Mouse (Mus musculus): ENCODE results near the gene Vps37c.
A peak's percentile ranks its signal among the peaks of the same experiment; 100 is the strongest.

Gene Vps37c

DNA sequence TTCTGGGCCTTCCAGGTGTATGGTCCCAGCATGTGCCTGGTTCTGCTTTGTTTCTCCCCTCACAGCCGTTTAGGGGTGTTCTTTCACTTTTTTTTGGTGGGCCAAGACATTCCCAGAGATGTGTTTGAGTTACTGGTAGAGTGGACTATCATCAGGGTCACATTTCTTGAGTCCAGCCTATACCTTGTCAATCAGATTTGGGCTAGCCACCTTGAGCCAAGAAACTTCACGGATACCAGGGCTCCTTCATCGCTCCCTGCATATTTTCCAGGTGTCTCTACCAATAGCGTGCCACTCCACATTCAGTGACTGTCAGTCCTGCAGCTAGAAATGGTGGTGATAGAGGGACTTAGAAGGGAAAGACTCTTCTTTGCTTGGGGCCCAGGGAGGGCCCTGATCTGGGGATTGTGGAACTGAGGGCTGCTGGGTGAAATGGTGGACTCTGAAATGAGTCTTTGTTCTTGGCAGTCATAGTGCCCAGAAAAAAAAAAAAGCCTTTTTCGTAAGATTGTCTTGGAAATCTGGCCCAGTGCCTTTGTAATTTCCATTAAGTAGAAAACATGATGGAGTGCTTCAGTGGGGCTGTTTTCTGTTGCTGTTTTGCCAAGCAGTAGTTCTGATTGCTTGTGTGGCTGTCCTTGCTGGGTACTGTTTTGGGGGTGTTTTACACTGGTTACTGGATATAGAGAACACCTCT is 1.1 kb downstream of the Vps37c start:
- DNase-seq (ENCODE audit: low read depth, low spot score) = no peak

DNA sequence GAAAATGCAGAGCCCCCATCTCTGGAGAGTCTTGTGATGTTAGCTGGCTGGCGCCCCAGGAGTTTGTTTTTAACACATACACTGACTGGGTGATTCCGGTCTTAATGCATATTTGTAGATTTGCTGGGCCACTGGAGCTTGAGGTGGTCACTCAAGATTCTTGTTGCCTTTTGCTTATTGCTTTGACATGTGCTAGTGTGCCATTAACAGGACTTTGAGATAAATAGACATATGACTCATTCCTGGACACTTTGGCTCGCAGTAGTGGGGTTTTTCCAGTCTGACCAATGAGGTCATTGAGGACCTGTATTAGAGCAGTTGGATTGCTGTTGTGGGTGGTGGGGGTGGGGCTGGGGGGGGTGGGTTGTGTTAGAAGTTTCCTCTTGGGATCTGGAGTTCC is 1.8 kb downstream of the Vps37c start:
- DNase-seq (ENCODE audit: low read depth, low spot score) = no peak

DNA sequence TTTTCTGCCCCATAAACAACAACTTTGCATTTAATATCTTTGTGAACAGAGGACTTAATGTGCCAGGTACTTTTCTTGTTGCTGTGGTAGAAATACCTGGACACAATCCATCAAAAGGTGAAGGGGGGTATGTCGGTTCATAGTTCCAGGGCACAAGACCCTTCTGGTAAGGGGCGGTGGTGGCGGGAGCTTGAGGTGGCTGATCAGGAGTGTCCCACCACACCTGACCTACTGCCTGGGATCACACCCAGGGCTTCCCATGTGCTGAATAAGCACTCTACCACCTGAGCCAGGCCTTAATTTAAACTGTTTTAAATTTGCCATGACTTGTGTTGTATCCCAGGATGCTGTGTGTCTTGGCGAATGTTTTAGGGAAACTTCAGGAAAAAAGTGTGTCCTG is 2.6 kb downstream of the Vps37c start:
- no peak for DNase-seq (ENCODE audit: low read depth, low spot score)

GRCm38 (mm10) chr19:10691660-10692059 is 3.1 kb downstream of the Vps37c start:
- no peak for DNase-seq (ENCODE audit: low read depth, low spot score)

- no peak for DNase-seq (ENCODE audit: low read depth, low spot score)
Observed at GRCm38 (mm10) chr19:10692361-10692760, 3.8 kb downstream of the Vps37c start.

- DNase-seq (ENCODE audit: low read depth, low spot score) = no peak
Observed at GRCm38 (mm10) chr19:10693926-10694682, 5.6 kb downstream of the Vps37c start.

DNA sequence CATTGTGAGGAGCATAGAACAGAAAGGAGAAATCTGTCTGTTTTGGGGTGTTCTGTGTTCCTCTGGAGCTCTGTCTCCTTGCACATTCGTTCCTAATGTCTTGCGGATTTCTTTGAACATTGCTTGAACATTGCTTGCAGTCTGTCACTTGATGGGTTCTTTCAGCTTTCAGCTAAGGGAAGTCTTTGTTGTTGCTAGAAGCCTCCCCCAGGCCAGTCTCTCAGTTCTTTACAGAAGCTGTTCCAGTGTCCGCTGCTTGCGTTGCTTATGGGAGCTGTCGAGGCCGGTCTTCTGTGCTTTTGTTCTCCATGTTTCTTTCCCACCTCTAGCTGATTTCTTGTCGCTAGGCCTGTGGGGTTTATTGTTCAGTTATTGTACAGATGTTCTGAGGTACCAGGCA is 7.3 kb downstream of the Vps37c start:
- no peak for DNase-seq (ENCODE audit: low read depth, low spot score)

DNA sequence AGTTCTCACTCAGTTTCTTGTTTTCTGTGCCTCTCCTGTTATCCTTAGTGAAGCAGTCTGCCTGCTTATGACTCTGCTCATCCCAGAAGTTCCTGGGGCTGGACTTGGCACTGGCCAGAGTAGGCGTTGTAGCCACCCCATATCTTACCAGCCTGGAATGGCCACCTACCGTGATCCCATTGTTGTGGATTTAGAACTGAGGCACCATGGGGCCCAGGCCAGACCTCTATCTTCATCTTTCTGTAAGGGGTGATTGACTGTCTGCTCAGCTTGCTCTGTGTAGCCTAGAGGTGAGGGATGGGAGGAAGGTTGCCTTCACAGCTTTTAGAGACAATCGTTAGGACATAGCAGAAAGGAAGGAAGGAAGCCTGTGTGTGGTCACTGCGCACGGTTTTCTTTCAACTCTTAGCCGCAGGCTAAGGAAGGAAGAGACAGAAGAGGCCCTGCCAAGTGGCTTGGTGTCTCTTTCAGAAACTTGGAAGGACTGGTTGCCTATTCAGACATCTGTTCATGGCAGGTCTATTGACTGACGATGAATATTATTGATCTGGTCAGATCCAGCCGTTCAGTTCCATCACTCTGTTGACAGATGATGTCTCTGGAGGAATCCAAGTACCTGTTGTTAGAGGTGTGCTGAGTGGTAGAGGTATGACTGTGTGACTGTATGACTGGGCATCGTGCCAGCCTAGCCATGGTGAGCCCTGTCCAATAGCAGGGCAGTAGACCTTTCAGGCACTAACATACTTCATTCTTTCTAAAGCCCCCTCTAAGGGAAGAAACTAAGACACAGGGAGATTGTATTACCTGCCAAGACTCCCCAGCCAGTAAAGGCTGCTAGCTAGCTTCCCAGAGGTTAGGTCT is 9.8 kb downstream of the Vps37c start:
- no peak for DNase-seq (ENCODE audit: low read depth, low spot score)

DNA sequence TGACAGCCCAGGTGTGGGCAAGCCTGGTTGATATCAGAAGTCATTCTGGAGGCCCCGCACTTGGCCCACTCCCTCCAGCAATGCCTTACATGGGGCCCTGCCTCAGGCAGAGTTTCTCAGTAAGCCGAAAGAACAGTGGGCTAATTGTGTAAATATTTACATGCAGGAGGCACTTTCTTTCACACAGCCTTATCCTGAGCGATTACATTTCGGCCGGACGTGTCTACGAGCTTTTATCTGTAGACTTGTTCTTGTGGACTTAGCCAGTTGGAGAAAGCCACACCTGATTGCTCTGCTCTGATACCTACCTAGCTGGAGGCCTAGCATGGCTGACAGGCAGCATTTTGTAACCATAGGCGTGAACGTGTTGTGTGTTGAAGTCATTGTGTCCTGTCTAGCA is 11.3 kb downstream of the Vps37c start:
- DNase-seq (ENCODE audit: low read depth, low spot score) = no peak

GRCm38 (mm10) chr19:10701013-10701726 is 12.6 kb downstream of the Vps37c start:
- DNase-seq (ENCODE audit: low read depth, low spot score) = no peak

DNA sequence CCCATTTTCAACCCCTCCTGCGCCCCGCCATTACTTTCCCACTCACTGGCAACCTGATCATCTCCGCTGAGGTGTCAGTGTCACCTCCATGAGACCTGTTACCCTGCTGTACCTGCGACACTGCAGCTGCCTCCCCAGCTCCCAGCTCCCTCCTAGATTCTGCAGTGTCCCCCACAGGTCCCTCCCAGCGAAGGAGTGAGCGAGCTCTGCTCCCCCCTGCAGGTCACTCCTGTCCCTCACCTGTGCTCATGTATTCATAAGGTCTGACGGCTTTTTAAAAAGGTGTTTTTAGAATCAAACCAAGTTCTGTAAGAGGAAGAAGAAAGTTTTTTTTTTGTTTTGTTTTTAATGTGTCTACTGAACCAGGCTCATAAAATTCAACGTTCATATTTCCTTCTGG is 13.6 kb downstream of the Vps37c start:
- DNase-seq (ENCODE audit: low read depth, low spot score) = no peak

GRCm38 (mm10) chr19:10703470-10703869 is 14.9 kb downstream of the Vps37c start:
- no peak for DNase-seq (ENCODE audit: low read depth, low spot score)

DNA sequence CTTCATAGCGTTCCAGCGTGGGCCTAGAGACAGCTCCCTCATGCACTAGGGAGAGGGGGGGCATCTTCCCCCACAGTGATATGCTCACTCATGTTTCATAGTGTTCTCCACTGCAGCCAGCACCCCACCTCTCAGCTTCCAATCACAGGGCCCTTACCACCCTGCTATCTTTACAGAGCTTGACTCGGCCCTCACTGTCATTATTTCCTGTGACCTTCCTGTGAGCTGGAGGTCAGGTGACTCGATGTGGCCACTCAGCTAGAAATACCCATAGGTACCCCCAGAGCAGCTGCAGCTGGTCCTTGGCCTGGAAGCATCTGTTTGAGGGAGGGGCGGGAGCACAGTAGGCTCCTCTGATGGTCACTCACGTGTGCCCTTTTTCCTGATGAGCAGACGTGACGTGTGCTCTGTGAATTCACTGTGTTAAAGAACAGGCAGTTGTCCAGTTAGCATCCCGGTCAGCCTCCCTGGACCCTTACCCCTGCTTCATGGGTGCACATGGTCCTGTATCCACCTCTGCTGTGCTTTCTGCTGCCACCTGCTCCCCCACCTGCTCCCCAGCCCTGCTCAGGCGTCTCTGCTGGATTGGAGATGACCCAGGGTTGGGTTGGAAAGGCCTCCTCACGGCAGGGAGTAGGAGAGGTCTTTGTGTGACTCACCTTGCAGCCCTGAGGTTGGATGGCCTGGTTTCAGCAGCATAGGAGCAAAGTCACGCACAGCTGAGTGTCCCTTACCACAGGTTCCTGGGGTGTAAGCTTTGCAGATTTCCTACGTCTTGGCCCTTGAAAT is 18.7 kb downstream of the Vps37c start:
- DNase-seq (ENCODE audit: low read depth, low spot score) = no peak

- no peak for DNase-seq (ENCODE audit: low read depth, low spot score)
Observed at GRCm38 (mm10) chr19:10707881-10708280, 19.3 kb downstream of the Vps37c start.

DNA sequence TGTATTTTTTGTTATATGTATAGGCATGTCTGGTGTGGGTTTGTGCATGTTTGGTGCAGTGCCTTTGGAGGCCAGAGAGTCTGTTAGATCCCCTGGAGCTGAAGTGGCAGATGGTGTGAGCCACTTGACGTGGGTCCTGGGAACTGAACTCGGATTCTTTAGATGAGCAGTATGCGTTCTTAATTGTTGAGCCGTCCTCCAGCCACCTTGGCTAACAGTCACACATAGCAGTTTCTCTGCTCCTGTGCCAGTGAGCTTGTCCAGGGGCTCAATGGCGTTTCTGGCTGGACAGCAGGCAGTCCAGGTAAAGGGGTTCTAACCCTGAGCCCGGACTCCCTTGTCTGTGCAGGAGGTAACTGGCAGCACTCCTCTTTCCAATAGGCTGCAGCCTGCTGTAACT is 20.4 kb downstream of the Vps37c start:
- no peak for DNase-seq (ENCODE audit: low read depth, low spot score)

GRCm38 (mm10) chr19:10709360-10710087 is 21.0 kb downstream of the Vps37c start:
- DNase-seq (ENCODE audit: low read depth, low spot score) = peak; percentile 82

DNA sequence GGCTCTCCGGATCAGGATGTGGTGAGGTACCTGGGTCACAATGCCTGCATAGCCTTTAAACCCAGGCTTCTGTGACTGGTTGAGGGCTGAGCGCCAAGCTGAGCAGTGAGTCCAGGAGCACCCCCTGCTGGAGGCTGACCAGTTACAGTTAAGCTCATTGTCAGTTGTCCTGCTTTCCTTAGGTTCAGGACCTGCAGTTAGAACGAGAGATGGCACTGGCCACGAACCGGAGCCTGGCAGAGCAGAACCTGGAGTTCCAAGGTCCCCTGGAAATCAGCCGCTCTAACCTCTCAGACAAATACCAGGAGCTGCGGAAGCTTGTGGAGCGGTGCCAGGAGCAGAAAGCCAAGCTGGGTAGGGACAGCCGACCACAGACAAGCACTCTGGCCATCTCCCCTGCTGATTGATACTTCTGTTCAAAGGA is 21.6 kb downstream of the Vps37c start:
- no peak for DNase-seq (ENCODE audit: low read depth, low spot score)

- no peak for DNase-seq (ENCODE audit: low read depth, low spot score)
Observed at GRCm38 (mm10) chr19:10710751-10711150, 22.2 kb downstream of the Vps37c start.

- DNase-seq (ENCODE audit: low read depth, low spot score) = no peak
Observed at GRCm38 (mm10) chr19:10712194-10712593, 23.7 kb downstream of the Vps37c start.

DNA sequence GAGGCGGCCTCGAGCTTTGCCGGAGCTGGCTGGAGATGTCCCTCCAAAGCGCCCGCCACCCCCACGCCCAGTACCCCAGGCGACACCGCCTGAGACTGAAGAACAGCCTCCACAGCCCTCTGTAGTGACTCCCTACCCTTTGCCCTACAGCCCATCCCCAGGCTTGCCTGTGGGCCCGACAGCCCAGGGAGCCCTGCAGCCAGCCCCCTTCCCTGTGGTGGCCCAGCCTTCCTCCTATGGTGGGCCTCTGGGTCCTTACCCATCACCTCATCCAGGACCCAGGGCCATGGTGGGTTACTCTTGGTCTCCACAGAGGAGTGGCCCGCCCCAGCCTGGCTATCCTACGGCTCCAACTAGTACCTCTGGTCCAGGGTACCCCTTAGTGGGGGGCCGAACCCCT is 24.1 kb downstream of the Vps37c start:
- no peak for DNase-seq (ENCODE audit: low read depth, low spot score)

Measured in embryo, embryonic 11.5 days (tissue).